Mouse (Mus musculus) CH12.LX (cell line): Measurements from ENCODE around the gene Ice1. TPM values are rescaled to one million over a fixed set of nuclear protein-coding genes. Genes with fewer than 3 reads are reported as not detected.

Source experiments
- DNase-seq: peaks from one replicate; pipeline ENCODE4 v3.0.0-alpha.2; 2013; ENCODE audit errors: extremely low read depth
- H3K27ac ChIP-seq: 2 replicates; pipeline ENCODE4 v1.5.1; 2012; ENCODE audit warnings: low read depth, mild to moderate bottlenecking, control low read depth, moderate library complexity; ENCODE audit not compliant: insufficient read depth
- H3K27me3 ChIP-seq: replicated peaks from 2 replicates; pipeline ENCODE3; 2012; ENCODE audit warnings: inconsistent platforms
- H3K36me3 ChIP-seq, 2 experiments: replicated peaks in 1 of 2; 2 replicates each; pipeline versions ENCODE3 to v1.6.1; 2012; ENCODE audit warnings: inconsistent platforms in 1 of 2, low read length in 1 of 2, mild to moderate bottlenecking in 1 of 2, mixed read lengths in 1 of 2, moderate library complexity in 1 of 2; ENCODE audit not compliant: control insufficient read depth in 1 of 2, insufficient read depth in 1 of 2
- H3K4me1 ChIP-seq, 2 experiments: 2 replicates each; pipeline ENCODE4 v1.6.1; 2012; ENCODE audit warnings: inconsistent platforms in 1 of 2, moderate library complexity in 1 of 2; ENCODE audit not compliant: insufficient read depth in 2 of 2, control insufficient read depth in 1 of 2
- H3K4me2 ChIP-seq: 2 replicates; pipeline ENCODE4 v1.6.1; 2012; ENCODE audit warnings: low read depth, mild to moderate bottlenecking, control low read depth; ENCODE audit not compliant: poor library complexity, insufficient read depth, severe bottlenecking
- H3K4me3 ChIP-seq, 3 experiments: fragments of 150-350 bp in 1 of 3; sonication (generic) in 1 of 3; replicated peaks in 1 of 3; 2 replicates each; pipeline versions ENCODE3 to v1.5.1; 2011 to 2012; ENCODE audit warnings: low read depth in 2 of 3, low read length in 2 of 3, mild to moderate bottlenecking in 2 of 3, moderate library complexity in 2 of 3, control low read depth in 1 of 3, improper control_type of control experiment in 1 of 3, inconsistent platforms in 1 of 3, mixed read lengths in 1 of 3; ENCODE audit not compliant: poor library complexity in 1 of 3
- H3K79me2 ChIP-seq: replicated peaks from 2 replicates; pipeline ENCODE4 v1.6.1; 2012; ENCODE audit warnings: mild to moderate bottlenecking, moderate library complexity; ENCODE audit not compliant: control insufficient read depth, poor library complexity, insufficient read depth, severe bottlenecking; ENCODE audit errors: extremely low read depth
- H3K9ac ChIP-seq: 2 replicates; pipeline ENCODE4 v1.6.1; 2012; ENCODE audit warnings: low read depth, mild to moderate bottlenecking, control low read depth, moderate library complexity; ENCODE audit not compliant: insufficient read depth
- H3K9me3 ChIP-seq: replicated peaks from 2 replicates; pipeline ENCODE3; 2012; ENCODE audit warnings: low read length, inconsistent platforms, mixed read lengths
- CHD1 ChIP-seq: IDR thresholded peaks from 2 replicates; pipeline ENCODE4 v1.6.1; 2012; ENCODE audit warnings: low read depth, low read length, improper control_type of control experiment, inconsistent platforms
- CHD2 ChIP-seq: IDR thresholded peaks from 2 replicates; pipeline ENCODE4 v1.6.1; 2011; ENCODE audit warnings: low read length, improper control_type of control experiment
- ELF1 ChIP-seq: IDR thresholded peaks from 2 replicates; pipeline ENCODE4 v1.6.1; 2014; ENCODE audit warnings: low read depth, mild to moderate bottlenecking, inconsistent platforms, low read length, improper control_type of control experiment
- EP300 ChIP-seq: IDR thresholded peaks from 2 replicates; pipeline ENCODE4 v1.6.1; 2011; ENCODE audit warnings: low read length, improper control_type of control experiment
- GABPA ChIP-seq: IDR thresholded peaks from 2 replicates; pipeline ENCODE4 v1.6.1; 2012; ENCODE audit warnings: low read depth, low read length, improper control_type of control experiment, inconsistent platforms; ENCODE audit not compliant: insufficient replicate concordance
- IRF4 ChIP-seq: IDR thresholded peaks from 2 replicates; pipeline ENCODE4 v1.6.1; 2014; ENCODE audit warnings: low read depth, mild to moderate bottlenecking, inconsistent platforms, low read length, improper control_type of control experiment
- JUND ChIP-seq: conservative IDR thresholded peaks from 2 replicates; pipeline ENCODE4 v1.6.1; 2011; ENCODE audit warnings: low read depth, low read length, improper control_type of control experiment
- MAX ChIP-seq: IDR thresholded peaks from 2 replicates; pipeline ENCODE4 v1.6.1; 2011; ENCODE audit warnings: low read length, improper control_type of control experiment
- MAZ ChIP-seq: IDR thresholded peaks from 2 replicates; pipeline ENCODE4 v1.6.1; 2012; ENCODE audit warnings: low read depth, mild to moderate bottlenecking, inconsistent platforms, low read length, improper control_type of control experiment, moderate library complexity
- MEF2A ChIP-seq: IDR thresholded peaks from 2 replicates; pipeline ENCODE4 v1.6.1; 2014; ENCODE audit warnings: low read depth, mild to moderate bottlenecking, inconsistent platforms, low read length, improper control_type of control experiment, borderline replicate concordance
- MXI1 ChIP-seq: IDR thresholded peaks from 2 replicates; pipeline ENCODE4 v1.6.1; 2011; ENCODE audit warnings: mild to moderate bottlenecking, low read depth, low read length, improper control_type of control experiment
- NRF1 ChIP-seq: IDR thresholded peaks from 2 replicates; pipeline ENCODE4 v1.6.1; 2014; ENCODE audit warnings: low read depth, mild to moderate bottlenecking, inconsistent platforms, low read length, improper control_type of control experiment, moderate library complexity
- POLR2AphosphoS2 ChIP-seq: IDR thresholded peaks from 2 replicates; pipeline ENCODE4 v1.6.1; 2011; ENCODE audit warnings: low read depth, low read length, improper control_type of control experiment
- SMC3 ChIP-seq: IDR thresholded peaks from 2 replicates; pipeline ENCODE4 v1.6.1; 2011; ENCODE audit warnings: low read depth, low read length, improper control_type of control experiment
- TBP ChIP-seq: conservative IDR thresholded peaks from 2 replicates; pipeline ENCODE4 v1.6.1; 2011; ENCODE audit warnings: low read depth, low read length, improper control_type of control experiment
- TCF12 ChIP-seq: IDR thresholded peaks from 2 replicates; pipeline ENCODE4 v1.6.1; 2014; ENCODE audit warnings: low read depth, mild to moderate bottlenecking, inconsistent platforms, low read length, improper control_type of control experiment
- UBTF ChIP-seq: IDR thresholded peaks from 2 replicates; pipeline ENCODE4 v1.6.1; 2012; ENCODE audit warnings: low read depth, mild to moderate bottlenecking, inconsistent platforms, low read length, improper control_type of control experiment, moderate library complexity
- USF1 ChIP-seq: IDR thresholded peaks from 2 replicates; pipeline ENCODE4 v1.6.1; 2014; ENCODE audit warnings: low read depth, mild to moderate bottlenecking, inconsistent platforms, low read length, improper control_type of control experiment
- ZC3H11A ChIP-seq: IDR thresholded peaks from 2 replicates; pipeline ENCODE4 v1.6.1; 2012; ENCODE audit warnings: low read depth, mild to moderate bottlenecking, inconsistent platforms, low read length, improper control_type of control experiment
- ZMIZ1 ChIP-seq: IDR thresholded peaks from 2 replicates; pipeline ENCODE4 v1.6.1; 2012; ENCODE audit warnings: low read depth, mild to moderate bottlenecking, inconsistent platforms, low read length, improper control_type of control experiment
- ZNF384 ChIP-seq: IDR thresholded peaks from 2 replicates; pipeline ENCODE4 v1.6.1; 2012; ENCODE audit warnings: low read depth, low read length, improper control_type of control experiment, inconsistent platforms
- dilution Hi-C: fragments of 300-500 bp; cut with MboI; formaldehyde crosslinking; loops from 2 replicates; pipeline ENCODE4 v1.14.3; 2020; ENCODE audit warnings: low sequenced_read_pairs; ENCODE audit not compliant: extremely low pct_unique_long_range_greater_than_20kb, extremely low pct_ligation_motif_present
- in situ Hi-C: fragments of 300-500 bp; cut with MboI; formaldehyde crosslinking; loops from 3 replicates; pipeline ENCODE4 v1.14.3; 2019; ENCODE audit warnings: low sequenced_read_pairs, low pct_ligation_motif_present, low pct_unique_long_range_greater_than_20kb, mixed read lengths
- polyA plus RNA-seq: library from polyadenylated mRNA; unstranded; fragments of >175 nt; gene quantifications from 2 replicates; pipeline ENCODE4 v1.2.1, GENCODE M21; 2012; ENCODE audit warnings: low read depth; ENCODE audit not compliant: insufficient read length
- total RNA-seq, 2 experiments: library from RNA; depleted of rRNA; stranded (reverse); fragments of 300-350 nt in 1 of 2; fragments of >200 nt in 1 of 2; gene quantifications; 2 replicates each; pipeline ENCODE4 v1.2.3; 2012 to 2014

Ice1 gene
- total and polyA plus RNA-seq, 3 experiments: 25.5 to 29.5 (median 25.8) TPM

- no peak overlapping the region for H3K9ac ChIP-seq
- H3K79me2 ChIP-seq: no peaks in the 10 kb centered on the region
- no peak overlapping the region for H3K4me3 ChIP-seq
- peaks cover 4 to 15% of the 10 kb centered on the region in 2 experiments; a peak in 2 of 4 replicates for H3K4me1 ChIP-seq
- dilution Hi-C loops (no loop called here), in situ Hi-C loops (no loop called here)
- DNase-seq: no peak
- TF ChIP-seq MEF2A (no peak), IRF4 (no peak), POLR2AphosphoS2 (no peak), CHD1 (no peak), ELF1 (no peak), GABPA (no peak)
- H3K27ac ChIP-seq: no peak overlapping the region
- no peak overlapping the region for H3K4me2 ChIP-seq
- H3K9me3 ChIP-seq: no peaks in the 10 kb centered on the region
- H3K27me3 ChIP-seq: no peaks in the 10 kb centered on the region
- H3K36me3 ChIP-seq: no peaks in the 10 kb centered on the region
Measured at GRCm38 (mm10) chr13:70655570-70655969, 18.1 kb upstream of the Ice1 start.

DNA sequence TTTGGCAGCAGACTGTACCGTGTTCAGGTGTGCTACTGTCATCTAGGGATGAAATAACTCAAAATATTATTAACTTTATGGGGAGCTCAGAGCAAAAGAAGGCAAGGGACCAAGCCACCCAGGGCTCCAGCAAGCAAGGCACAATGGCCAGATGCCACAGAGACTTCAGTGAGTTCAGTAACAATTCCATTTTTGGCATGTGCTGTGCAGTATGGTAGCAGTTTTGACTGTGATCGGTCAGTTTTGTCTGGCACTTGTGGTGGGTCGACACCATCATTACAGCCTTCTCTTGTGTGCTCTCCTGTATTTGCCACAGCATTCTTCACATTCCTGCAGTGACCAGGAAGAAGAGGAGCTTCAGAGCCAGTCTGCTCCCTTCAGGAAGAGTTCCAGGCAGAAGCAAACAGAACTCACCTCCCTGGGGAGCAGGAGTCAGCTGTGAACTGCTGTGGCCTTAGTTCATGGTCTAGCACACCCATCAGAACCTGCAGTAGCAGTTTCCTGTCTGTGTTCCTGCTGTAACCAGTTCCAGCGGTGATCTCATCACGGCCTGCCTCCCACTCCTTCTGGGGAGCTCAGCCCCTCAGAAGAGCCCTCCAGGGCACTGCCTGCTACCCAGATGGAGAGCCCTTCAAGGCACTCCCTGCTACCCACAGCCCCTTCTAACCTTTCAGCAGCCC is 16.8 kb upstream of the Ice1 start:
- Histone ChIP-seq H3K9ac (no peak overlapping the region), H3K4me1 (peaks cover 4 to 9% of the 10 kb centered on the region in 2 experiments; a peak in 2 of 4 replicates), H3K4me3 (no peak overlapping the region), H3K36me3 (no peaks in the 10 kb centered on the region), H3K9me3 (no peaks in the 10 kb centered on the region), H3K4me2 (no peak overlapping the region), H3K27me3 (no peaks in the 10 kb centered on the region), H3K79me2 (no peaks in the 10 kb centered on the region), H3K27ac (no peak overlapping the region)
- dilution Hi-C loops (no loop called here), in situ Hi-C loops (no loop called here)
- DNase-seq: no peak
- TF ChIP-seq EP300 (no peak), MAX (no peak), TBP (no peak), NRF1 (no peak), TCF12 (no peak), SMC3 (no peak), MAZ (no peak), ZMIZ1 (no peak), USF1 (no peak), ZNF384 (no peak), JUND (no peak), MXI1 (no peak), POLR2AphosphoS2 (no peak), CHD2 (no peak), ZC3H11A (no peak), IRF4 (no peak), UBTF (no peak)
